Mouse (Mus musculus) urinary bladder, postnatal 36 days (tissue): ENCODE results near the gene Lix1l.
"Not testable (repeated sequence)": the region's sequence is repeated elsewhere in the genome, so short reads cannot be mapped to it uniquely, and the experiment has no call there.

Source experiments
- DNase-seq, 2 experiments: peaks; one replicate each; pipeline ENCODE4 v3.0.0; 2022; ENCODE audit warnings: low spot score in 2 of 2, mixed read lengths in 1 of 2

Lix1l gene

GRCm38 (mm10) chr3:96581771-96582515 is 19.0 kb upstream of the Lix1l start:
- DNase-seq: no peak

- no peak for DNase-seq
Measured at GRCm38 (mm10) chr3:96583386-96583785, 17.6 kb upstream of the Lix1l start.

- no peak for DNase-seq
Measured at GRCm38 (mm10) chr3:96590657-96591056, 10.3 kb upstream of the Lix1l start.

- DNase-seq: no peak
Measured at GRCm38 (mm10) chr3:96593374-96593773, 7.6 kb upstream of the Lix1l start.

GRCm38 (mm10) chr3:96593790-96594560 is 7.0 kb upstream of the Lix1l start, which contains the start of gene Polr3gl:
TSS of gene Polr3gl (minus strand) at chr3:96594181.
- DNase-seq: peak; percentile 92 to 94

- no peak for DNase-seq
Measured at GRCm38 (mm10) chr3:96594851-96595250, 6.1 kb upstream of the Lix1l start.

- no peak for DNase-seq
Measured at GRCm38 (mm10) chr3:96595661-96596060, 5.3 kb upstream of the Lix1l start.

GRCm38 (mm10) chr3:96596228-96596707 is 4.7 kb upstream of the Lix1l start, which contains the start of gene Ankrd34a:
TSS of gene Ankrd34a (plus strand) at chr3:96596636.
- no peak for DNase-seq

- no peak for DNase-seq
Measured at GRCm38 (mm10) chr3:96596855-96597254, 4.1 kb upstream of the Lix1l start.

- no peak for DNase-seq
Measured at GRCm38 (mm10) chr3:96597435-96597891, 3.5 kb upstream of the Lix1l start.

GRCm38 (mm10) chr3:96598156-96599068 is 2.5 kb upstream of the Lix1l start:
- peak in 1 of 2 experiments; percentile 68 for DNase-seq

- no peak for DNase-seq
Measured at GRCm38 (mm10) chr3:96599069-96599393, 1.9 kb upstream of the Lix1l start.

GRCm38 (mm10) chr3:96599411-96599810 is 1.5 kb upstream of the Lix1l start:
- DNase-seq: no peak

- DNase-seq: peak; percentile 42 to 72
Measured at GRCm38 (mm10) chr3:96601251-96601787, 370 bp downstream of the Lix1l start.

GRCm38 (mm10) chr3:96601941-96602703 is 1.2 kb downstream of the Lix1l start:
- DNase-seq: no peak

- no peak for DNase-seq
Measured at GRCm38 (mm10) chr3:96602704-96603084, 1.7 kb downstream of the Lix1l start.

- DNase-seq: no peak
Measured at GRCm38 (mm10) chr3:96603311-96603710, 2.4 kb downstream of the Lix1l start.

- not testable (repeated sequence) for DNase-seq
Measured at GRCm38 (mm10) chr3:96606007-96606406, 5.1 kb downstream of the Lix1l start.

GRCm38 (mm10) chr3:96606618-96607017 is 5.7 kb downstream of the Lix1l start:
- DNase-seq: no peak

GRCm38 (mm10) chr3:96617941-96618340 is 17.0 kb downstream of the Lix1l start:
- DNase-seq: no peak

GRCm38 (mm10) chr3:96623201-96623600 is 22.3 kb downstream of the Lix1l start:
- DNase-seq: no peak
